Mouse (Mus musculus) midbrain, embryonic 16.5 days (tissue): Measurements from ENCODE around the gene Zfp579. TPM values are rescaled to one million over a fixed set of nuclear protein-coding genes. Genes with fewer than 3 reads are reported as not detected.
A peak's percentile ranks its signal among the peaks of the same experiment; 100 is the strongest.

Experiments
- ATAC-seq: fragments of 200-750 bp; cut with Nextera tagmentation; 2 replicates; pipeline ENCODE4 v1.8.0; 2017; ENCODE audit warnings: moderate TSS enrichment
- H3K27ac ChIP-seq: fragments of 300-500 bp; sonication (generic); 2 replicates; pipeline ENCODE4 v1.5.1; 2014; ENCODE audit warnings: mild to moderate bottlenecking, low read length, mixed read lengths
- H3K27me3 ChIP-seq: fragments of 300-500 bp; sonication (generic); 2 replicates; pipeline ENCODE4 v1.6.1; 2014; ENCODE audit warnings: low read depth, low read length, mixed read lengths; ENCODE audit not compliant: control insufficient read depth, insufficient read depth
- H3K36me3 ChIP-seq: fragments of 300-500 bp; sonication (generic); 2 replicates; pipeline ENCODE4 v1.6.1; 2014; ENCODE audit warnings: mild to moderate bottlenecking, low read length, moderate library complexity, mixed read lengths; ENCODE audit not compliant: control insufficient read depth, insufficient read depth
- H3K4me1 ChIP-seq: fragments of 300-500 bp; sonication (generic); 2 replicates; pipeline ENCODE4 v1.6.1; 2014; ENCODE audit warnings: mild to moderate bottlenecking, low read length, mixed read lengths; ENCODE audit not compliant: control insufficient read depth, insufficient read depth
- H3K4me2 ChIP-seq: fragments of 300-500 bp; sonication (generic); 2 replicates; pipeline ENCODE4 v1.6.1; 2014; ENCODE audit warnings: mild to moderate bottlenecking, low read length, mixed read lengths
- H3K4me3 ChIP-seq: fragments of 300-500 bp; sonication (generic); 2 replicates; pipeline ENCODE4 v1.5.1; 2014; ENCODE audit warnings: low read depth, mild to moderate bottlenecking, low read length, moderate library complexity, mixed read lengths
- H3K9ac ChIP-seq: fragments of 300-500 bp; sonication (generic); 2 replicates; pipeline ENCODE4 v1.6.1; 2014; ENCODE audit warnings: low read depth, low read length, mixed read lengths
- H3K9me3 ChIP-seq: fragments of 300-500 bp; sonication (generic); replicated peaks from 2 replicates; pipeline ENCODE4 v1.6.1; 2014; ENCODE audit warnings: mild to moderate bottlenecking, low read length, mixed read lengths; ENCODE audit not compliant: control insufficient read depth, poor library complexity, severe bottlenecking
- WGBS: fragments of 180-500 bp; shearing (Covaris S2); extraction: QIAGEN DNeasy Blood & Tissue Kit; methylation state at CpG from one replicate; pipeline ENCODE4 v1.1.7; 2014; 5-methylcytosine and 5-hydroxymethylcytosine counted together
- polyA plus RNA-seq: library from polyadenylated mRNA; unstranded; fragments of >200 nt; fragmentation: Nextera tagmentation; extraction: Ambion mirVana; gene quantifications from 2 replicates; pipeline ENCODE4 v1.2.1, GENCODE M21; 2015

Gene Zfp579
- polyA plus RNA-seq, result 56.3 and 69.2 TPM in 2 replicates

GRCm38 (mm10) chr7:4996003-4996895 lies at the start of gene Zfp579:
Zfp579 (minus strand) TSS chr7:4996158.
- H3K27me3 ChIP-seq, result no peaks in the 10 kb centered on the region
- peak; percentile 88 for ATAC-seq
- H3K4me2 ChIP-seq, result peak within 1 kb of the TSS; percentile 91
- peaks cover 24% of the 10 kb centered on the region for H3K4me1 ChIP-seq
- peak within 1 kb of the TSS; percentile 66 for H3K4me3 ChIP-seq
- peak within 1 kb of the TSS; percentile 91 for H3K9ac ChIP-seq
- WGBS, result 3% methylated on average over 13 of the region's 26 CpGs
- H3K36me3 ChIP-seq, result peaks cover 14% of the 10 kb centered on the region
- no peaks in the 10 kb centered on the region for H3K9me3 ChIP-seq
- peak within 1 kb of the TSS; percentile 85 for H3K27ac ChIP-seq

GRCm38 (mm10) chr7:5044981-5045380 lies 49.0 kb upstream of the Zfp579 start:
- H3K9me3 ChIP-seq, result no peaks in the 10 kb centered on the region
- no peaks in the 10 kb centered on the region for H3K27me3 ChIP-seq
- no peak overlapping the region for H3K4me3 ChIP-seq
- 81% methylated on average over 2 of the region's 2 CpGs for whole genome bisulfite sequencing
- no peaks in the 10 kb centered on the region for H3K36me3 ChIP-seq
- no peak for ATAC-seq
- H3K9ac ChIP-seq, result no peak overlapping the region
- no peak overlapping the region for H3K27ac ChIP-seq
- no peaks in the 10 kb centered on the region for H3K4me1 ChIP-seq
- no peak overlapping the region for H3K4me2 ChIP-seq

- Histone ChIP-seq H3K27me3 (no peaks in the 10 kb centered on the region), H3K9me3 (no peaks in the 10 kb centered on the region), H3K36me3 (0 out of 2 replicates have a peak, but pooled peaks cover under 1% of the 10 kb centered on the region), H3K4me1 (peaks cover 7% of the 10 kb centered on the region; the same call in 1 of the 2 replicates), H3K9ac (peak overlapping the region; percentile 76), H3K27ac (no peak overlapping the region; the same call in 1 of the 2 replicates), H3K4me2 (peak overlapping the region; percentile 63), H3K4me3 (peak overlapping the region; percentile 63)
- 24% methylated on average over 5 of the region's 5 CpGs for WGBS
- ATAC-seq, result no peak
Measured at GRCm38 (mm10) chr7:5038940-5039339, 43.0 kb upstream of the Zfp579 start.

- Histone ChIP-seq H3K27ac (peak within 1 kb of the TSS; percentile 97), H3K9ac (peak within 1 kb of the TSS; percentile 76), H3K9me3 (no peaks in the 10 kb centered on the region), H3K4me3 (peak within 1 kb of the TSS; percentile 63), H3K4me1 (peaks cover 7% of the 10 kb centered on the region; the same call in 1 of the 2 replicates), H3K36me3 (peaks cover 3% of the 10 kb centered on the region; the same call in 1 of the 2 replicates), H3K4me2 (peak within 1 kb of the TSS; percentile 63), H3K27me3 (no peaks in the 10 kb centered on the region)
- ATAC-seq, result peak; percentile 95
- WGBS, result under 1% methylated on average over 48 of the region's 48 CpGs
Measured at GRCm38 (mm10) chr7:5038109-5038732, 42.3 kb upstream of the Zfp579 start, which contains the start of gene Zfp784. Zfp784 (minus strand) TSS chr7:5038446.

- no peaks in the 10 kb centered on the region for H3K9me3 ChIP-seq
- peaks cover 7% of the 10 kb centered on the region; the same call in 1 of the 2 replicates for H3K4me1 ChIP-seq
- WGBS, result 89% methylated on average over 8 of the region's 8 CpGs
- ATAC-seq, result no peak
- H3K27ac ChIP-seq, result peak overlapping the region; percentile 97
- peak overlapping the region; percentile 63 for H3K4me3 ChIP-seq
- H3K36me3 ChIP-seq, result peaks cover 6% of the 10 kb centered on the region
- H3K9ac ChIP-seq, result no peak overlapping the region; the same call in 1 of the 2 replicates
- H3K27me3 ChIP-seq, result no peaks in the 10 kb centered on the region
- peak overlapping the region; percentile 63 for H3K4me2 ChIP-seq
Measured at GRCm38 (mm10) chr7:5037467-5037866, 41.5 kb upstream of the Zfp579 start.

- peak overlapping the region; percentile 63; the same call in 1 of the 2 replicates for H3K4me2 ChIP-seq
Measured at GRCm38 (mm10) chr7:5037026-5037425, 41.1 kb upstream of the Zfp579 start.

GRCm38 (mm10) chr7:5036136-5036535 lies 40.2 kb upstream of the Zfp579 start:
- H3K4me2 ChIP-seq, result no peak overlapping the region
- H3K27me3 ChIP-seq, result no peaks in the 10 kb centered on the region
- H3K4me3 ChIP-seq, result no peak overlapping the region
- H3K9ac ChIP-seq, result no peak overlapping the region
- peaks cover 7% of the 10 kb centered on the region; the same call in 1 of the 2 replicates for H3K4me1 ChIP-seq
- 96% methylated on average over 9 of the region's 9 CpGs for WGBS
- H3K36me3 ChIP-seq, result peaks cover 18% of the 10 kb centered on the region
- no peak overlapping the region for H3K27ac ChIP-seq
- peaks cover 2% of the 10 kb centered on the region for H3K9me3 ChIP-seq
- no peak for ATAC-seq

More at GRCm38 (mm10) chr7:5037026-5037425, 41.1 kb upstream of the Zfp579 start:
- H3K4me3 ChIP-seq, result no peak overlapping the region
- H3K27ac ChIP-seq, result no peak overlapping the region
- H3K36me3 ChIP-seq, result peaks cover 9% of the 10 kb centered on the region
- 93% methylated on average over 7 of the region's 7 CpGs for WGBS
- H3K9me3 ChIP-seq, result no peaks in the 10 kb centered on the region
- ATAC-seq, result no peak
- H3K4me1 ChIP-seq, result peaks cover 7% of the 10 kb centered on the region; the same call in 1 of the 2 replicates
- no peak overlapping the region for H3K9ac ChIP-seq
- H3K27me3 ChIP-seq, result no peaks in the 10 kb centered on the region

GRCm38 (mm10) chr7:5035628-5036027 lies 39.7 kb upstream of the Zfp579 start:
- H3K9me3 ChIP-seq, result peaks cover 7% of the 10 kb centered on the region
- H3K27ac ChIP-seq, result no peak overlapping the region
- 95% methylated on average over 17 of the region's 17 CpGs for WGBS
- H3K4me2 ChIP-seq, result no peak overlapping the region
- no peaks in the 10 kb centered on the region for H3K27me3 ChIP-seq
- no peak for ATAC-seq
- H3K4me3 ChIP-seq, result no peak overlapping the region
- peaks cover 7% of the 10 kb centered on the region; the same call in 1 of the 2 replicates for H3K4me1 ChIP-seq
- peaks cover 23% of the 10 kb centered on the region for H3K36me3 ChIP-seq
- no peak overlapping the region for H3K9ac ChIP-seq
